Mouse (Mus musculus) adrenal gland, postnatal 10 days (tissue): Measurements from ENCODE around the gene Taf6. TPM values are rescaled to one million over a fixed set of nuclear protein-coding genes. Genes with fewer than 3 reads are reported as not detected.
"Not testable (repeated sequence)": the region's sequence is repeated elsewhere in the genome, so short reads cannot be mapped to it uniquely, and the experiment has no call there.

ENCODE experiments used
- DNase-seq: peaks from one replicate; pipeline ENCODE4 v3.0.0; 2021; ENCODE audit warnings: mixed read lengths
- long read RNA-seq, 2 experiments: library from polyadenylated mRNA; stranded (forward); transcript quantifications; one replicate each; pipeline ENCODE4 v2.0.0; 2021
- total RNA-seq, 2 experiments: library from RNA; stranded (reverse); gene quantifications; 2 replicates each; pipeline ENCODE4 v1.2.3; 2021

The Taf6 gene
- 10 to 100 TPM; 30.4 to 33.3 TPM for total RNA-seq
- long read RNA-seq, experiment 1, transcript Taf6-201 (15 exons, 2,304 nt): major isoform, 36 of 52 reads
- long read RNA-seq, experiment 1, partial matches to known transcripts: 9 of 52 reads
- long read RNA-seq, experiment 1, other reads (novel, unspliced or antisense): 6 of 52 reads
- long read RNA-seq, experiment 2, transcript Taf6-201 (15 exons, 2,304 nt): major isoform, 27 of 49 reads
- long read RNA-seq, experiment 2, partial matches to known transcripts: 4 of 49 reads
- long read RNA-seq, experiment 2, other reads (novel, unspliced or antisense): 15 of 49 reads

- DNase-seq: peak; percentile 87
Observed at GRCm38 (mm10) chr5:138186950-138187638, at the start of gene Taf6, which contains the start of gene Cnpy4. TSS of gene Taf6 (minus strand) at chr5:138187451. TSS of gene Cnpy4 (plus strand) at chr5:138187485.

- DNase-seq: no peak
Observed at GRCm38 (mm10) chr5:138234224-138234623, 47.0 kb upstream of the Taf6 start.

- no peak for DNase-seq
Observed at GRCm38 (mm10) chr5:138233778-138234177, 46.5 kb upstream of the Taf6 start.

- no peak for DNase-seq
Observed at GRCm38 (mm10) chr5:138229511-138229910, 42.3 kb upstream of the Taf6 start.

- DNase-seq: peak; percentile 62
Observed at GRCm38 (mm10) chr5:138228026-138228425, 40.8 kb upstream of the Taf6 start.

GRCm38 (mm10) chr5:138227367-138227766 lies 40.1 kb upstream of the Taf6 start:
- no peak for DNase-seq

- DNase-seq: no peak
Observed at GRCm38 (mm10) chr5:138226491-138226890, 39.2 kb upstream of the Taf6 start.

- DNase-seq: no peak
Observed at GRCm38 (mm10) chr5:138225700-138226099, 38.4 kb upstream of the Taf6 start, which contains the start of gene Nxpe5. TSS of gene Nxpe5 (plus strand) at chr5:138225898.

- DNase-seq: no peak
Observed at GRCm38 (mm10) chr5:138223287-138223686, 36.0 kb upstream of the Taf6 start.

- peak; percentile 96 for DNase-seq
Observed at GRCm38 (mm10) chr5:138222111-138222510, 34.9 kb upstream of the Taf6 start.

GRCm38 (mm10) chr5:138219864-138220263 lies 32.6 kb upstream of the Taf6 start:
- DNase-seq: no peak

- DNase-seq: not testable (repeated sequence)
Observed at GRCm38 (mm10) chr5:138216632-138217031, 29.4 kb upstream of the Taf6 start.

GRCm38 (mm10) chr5:138207873-138208272 lies 20.6 kb upstream of the Taf6 start:
- DNase-seq: no peak

GRCm38 (mm10) chr5:138207253-138207652 lies 20.0 kb upstream of the Taf6 start:
- peak; percentile 44 for DNase-seq

- DNase-seq: no peak
Observed at GRCm38 (mm10) chr5:138202086-138202485, 14.8 kb upstream of the Taf6 start.

GRCm38 (mm10) chr5:138199576-138199975 lies 12.3 kb upstream of the Taf6 start:
- peak; percentile 40 for DNase-seq

- DNase-seq: no peak
Observed at GRCm38 (mm10) chr5:138195463-138195862, 8.2 kb upstream of the Taf6 start.

GRCm38 (mm10) chr5:138194755-138195345 lies 7.6 kb upstream of the Taf6 start:
- DNase-seq: peak; percentile 49

- DNase-seq: peak; percentile 89
Observed at GRCm38 (mm10) chr5:138193771-138194727, 6.8 kb upstream of the Taf6 start, which contains the start of gene Mblac1. TSS of gene Mblac1 (plus strand) at chr5:138194314.

GRCm38 (mm10) chr5:138187661-138188306 lies 533 bp upstream of the Taf6 start:
- peak; percentile 73 for DNase-seq

GRCm38 (mm10) chr5:138173217-138173616 lies 14.0 kb downstream of the Taf6 start:
- no peak for DNase-seq
